In the genomic region with DNA sequence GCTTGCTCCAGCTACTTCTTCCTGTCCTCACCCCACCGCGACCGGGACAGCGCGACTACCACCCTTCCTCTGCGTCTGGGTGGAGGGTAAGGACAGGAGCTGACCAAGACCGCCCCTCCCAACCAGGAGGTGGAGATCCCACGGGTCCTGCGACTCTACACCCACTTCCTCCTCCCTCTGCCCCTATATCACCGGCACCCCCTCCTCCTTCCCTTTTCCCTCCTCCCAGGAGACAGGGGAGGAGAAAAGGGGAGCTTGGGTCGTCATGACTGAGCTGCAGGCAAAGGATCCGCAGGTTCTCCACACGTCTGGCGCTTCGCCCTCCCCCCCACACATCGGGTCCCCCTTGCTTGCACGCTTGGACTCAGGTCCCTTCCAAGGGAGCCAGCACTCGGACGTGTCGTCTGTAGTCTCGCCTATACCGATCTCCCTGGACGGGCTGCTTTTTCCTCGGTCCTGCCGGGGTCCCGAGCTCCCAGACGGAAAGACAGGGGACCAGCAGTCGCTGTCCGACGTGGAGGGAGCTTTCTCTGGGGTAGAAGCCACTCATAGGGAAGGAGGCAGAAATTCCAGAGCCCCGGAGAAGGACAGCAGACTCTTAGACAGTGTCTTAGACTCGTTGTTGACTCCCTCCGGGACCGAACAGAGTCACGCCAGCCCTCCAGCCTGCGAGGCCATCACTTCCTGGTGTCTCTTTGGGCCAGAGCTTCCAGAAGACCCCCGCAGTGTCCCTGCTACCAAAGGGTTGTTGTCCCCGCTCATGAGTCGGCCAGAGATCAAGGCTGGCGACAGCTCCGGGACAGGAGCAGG, we compare ENCODE assay signal across 8 mouse cellular contexts. TPM values are rescaled to one million over a fixed set of nuclear protein-coding genes. Genes with fewer than 3 reads are reported as not detected.
A peak's percentile ranks its signal among the peaks of the same experiment; 100 is the strongest.
DNase-seq lines count a peak whose midpoint lies in the region; ATAC-seq and TF ChIP-seq lines count a peak whose summit lies in the region.
"Had no signal": no experiment of that assay in that cellular context is flagged by ENCODE, and none has a peak within 500 bp of the region (broad histone marks: within the 10 kb centered on the region; RNA-seq: fewer than 3 reads in every experiment).

No protein-coding gene starts in this region.

- H3K9me3 ChIP-seq in ES-E14 (ENCODE audit: control insufficient read depth, insufficient read depth, low read depth, low read length), result no peaks in the 10 kb centered on the region
- no peaks in the 10 kb centered on the region for H3K9me3 ChIP-seq in intestine, embryonic 15.5 days
- H3K9me3 ChIP-seq in limb, embryonic 12.5 days, result no peaks in the 10 kb centered on the region
- no peaks in the 10 kb centered on the region for H3K9me3 ChIP-seq in midbrain, embryonic 10.5 days (replicated peaks)
- no peaks in the 10 kb centered on the region for H3K9me3 ChIP-seq in stomach, embryonic 15.5 days

- peak overlapping the region; percentile 69 to 73 for H3K4me3 ChIP-seq in ES-E14 (ENCODE audit: insufficient read depth in 1 of 2, low read depth in 1 of 2, low read length in 2 of 2, poor library complexity in 1 of 2, severe bottlenecking in 1 of 2)
- H3K4me3 ChIP-seq in embryonic fibroblast, embryonic 13.5 days (ENCODE audit: insufficient read depth, low read length), result 0 out of 2 replicates have a peak overlapping the region, but pooled peaks have one; percentile 13
- peak overlapping the region; percentile 49 for H3K4me3 ChIP-seq in intestine, embryonic 15.5 days (replicated peaks)
- H3K4me3 ChIP-seq in limb, embryonic 12.5 days (replicated peaks), result peak overlapping the region; percentile 61
- peak overlapping the region; percentile 73 for H3K4me3 ChIP-seq in midbrain, embryonic 10.5 days
- peak overlapping the region; percentile 53 for H3K4me3 ChIP-seq in stomach, embryonic 15.5 days (replicated peaks)
- H3K4me3 ChIP-seq: erythroblast, embryonic 14.5 days had no signal

- ATAC-seq in intestine, embryonic 15.5 days, result peak; percentile 60
- 0 out of 2 replicates have a peak, but pooled peaks have one; percentile 29 for ATAC-seq in limb, embryonic 12.5 days (ENCODE audit: insufficient number of reproducible peaks, insufficient read depth, low FRiP score, low TSS enrichment, low read depth)
- ATAC-seq in stomach, embryonic 15.5 days (ENCODE audit: insufficient read depth, low FRiP score, low read depth), result peak; percentile 33; the same call in 1 of the 2 replicates

- H3K36me3 ChIP-seq in ES-E14 (ENCODE audit: control insufficient read depth, insufficient read depth, low read length, poor library complexity, severe bottlenecking), result no peaks in the 10 kb centered on the region
- H3K36me3 ChIP-seq in intestine, embryonic 15.5 days, result no peaks in the 10 kb centered on the region
- H3K36me3 ChIP-seq in limb, embryonic 12.5 days, result no peaks in the 10 kb centered on the region
- H3K36me3 ChIP-seq in midbrain, embryonic 10.5 days, result no peaks in the 10 kb centered on the region
- no peaks in the 10 kb centered on the region for H3K36me3 ChIP-seq in stomach, embryonic 15.5 days

- TF ChIP-seq CTCF in embryonic fibroblast, embryonic 13.5 days (IDR thresholded peaks at IDR 0.05; ENCODE audit: borderline replicate concordance, insufficient read depth, low read length), result no peak

- peak overlapping the region; percentile 97 for H3K4me2 ChIP-seq in intestine, embryonic 15.5 days (replicated peaks)
- peak overlapping the region; percentile 92 for H3K4me2 ChIP-seq in limb, embryonic 12.5 days
- H3K4me2 ChIP-seq in stomach, embryonic 15.5 days, result peak overlapping the region; percentile 97

- DNase-seq in ES-E14 (ENCODE audit: low read depth, low spot score), result peak; percentile 25
- peak; percentile 6 to 16 for DNase-seq in adrenal gland, adult 18-20 months (ENCODE audit: low spot score in 2 of 2)
- DNase-seq in midbrain, embryonic 10.5 days (ENCODE audit: low spot score), result peak; percentile 57

- H3K4me1 ChIP-seq in ES-E14 (ENCODE audit: control insufficient read depth in 2 of 2, insufficient read depth in 2 of 2, low read length in 2 of 2, poor library complexity in 1 of 2), result peaks cover 2 to 7% of the 10 kb centered on the region in 2 experiments; a peak in 3 of 4 replicates
- H3K4me1 ChIP-seq in embryonic fibroblast, embryonic 13.5 days (ENCODE audit: control insufficient read depth, insufficient read depth, low read length), result no peaks in the 10 kb centered on the region
- H3K4me1 ChIP-seq in intestine, embryonic 15.5 days (replicated peaks), result peaks cover 19% of the 10 kb centered on the region
- H3K4me1 ChIP-seq in limb, embryonic 12.5 days (replicated peaks), result peaks cover 17% of the 10 kb centered on the region
- peaks cover 24% of the 10 kb centered on the region for H3K4me1 ChIP-seq in midbrain, embryonic 10.5 days
- peaks cover 21% of the 10 kb centered on the region for H3K4me1 ChIP-seq in stomach, embryonic 15.5 days

- WGBS in intestine, embryonic 15.5 days, result under 1% methylated on average over 41 of the region's 41 CpGs
- WGBS in limb, embryonic 12.5 days, result under 1% methylated on average over 40 of the region's 41 CpGs
- WGBS in midbrain, embryonic 10.5 days, result under 1% methylated on average over 41 of the region's 41 CpGs
- 2% methylated on average over 41 of the region's 41 CpGs for WGBS in stomach, embryonic 15.5 days

- in situ Hi-C loops in ES-E14 (cut with MboI; ENCODE audit: low sequenced_read_pairs in 2 of 2, unreplicated experiment in 2 of 2), result no loop called here

- peaks cover 26% of the 10 kb centered on the region for H3K27me3 ChIP-seq in intestine, embryonic 15.5 days (replicated peaks)
- H3K27me3 ChIP-seq in limb, embryonic 12.5 days, result peaks cover 59% of the 10 kb centered on the region
- peaks cover 56% of the 10 kb centered on the region for H3K27me3 ChIP-seq in midbrain, embryonic 10.5 days (ENCODE audit: low read depth, poor library complexity, severe bottlenecking)
- peaks cover 26% of the 10 kb centered on the region for H3K27me3 ChIP-seq in stomach, embryonic 15.5 days (replicated peaks)

- TF ChIP-seq POLR2A in embryonic fibroblast, embryonic 13.5 days (IDR thresholded peaks at IDR 0.05; ENCODE audit: low read depth, low read length), result no peak

- H3K27ac ChIP-seq in ES-E14 (ENCODE audit: insufficient read depth, low read depth, low read length, poor library complexity, severe bottlenecking), result no peak overlapping the region
- H3K27ac ChIP-seq in embryonic fibroblast, embryonic 13.5 days (ENCODE audit: insufficient read depth, low read length), result no peak overlapping the region
- no peak overlapping the region for H3K27ac ChIP-seq in intestine, embryonic 15.5 days
- no peak overlapping the region for H3K27ac ChIP-seq in limb, embryonic 12.5 days
- peak overlapping the region; percentile 67; the same call in 1 of the 2 replicates for H3K27ac ChIP-seq in midbrain, embryonic 10.5 days (replicated peaks)
- no peak overlapping the region for H3K27ac ChIP-seq in stomach, embryonic 15.5 days

- H3K9ac ChIP-seq in ES-E14 (ENCODE audit: insufficient read depth, low read depth, low read length, poor library complexity, severe bottlenecking), result peak overlapping the region; percentile 28; the same call in 1 of the 2 replicates
- peak overlapping the region; percentile 37; the same call in 1 of the 2 replicates for H3K9ac ChIP-seq in intestine, embryonic 15.5 days
- peak overlapping the region; percentile 52 for H3K9ac ChIP-seq in limb, embryonic 12.5 days (replicated peaks)
- H3K9ac ChIP-seq in stomach, embryonic 15.5 days, result no peak overlapping the region

TF ChIP-seq in ES-E14, 5 proteins besides CTCF, POLR2A, EP300 and RAD21:
- TF ChIP-seq MAFK (IDR thresholded peaks at IDR 0.05; ENCODE audit: insufficient read depth, low read depth, low read length) (no peak), HCFC1 (IDR thresholded peaks at IDR 0.05; ENCODE audit: borderline replicate concordance, insufficient read depth, low read length) (no peak), ZC3H11A (IDR thresholded peaks at IDR 0.05; ENCODE audit: borderline replicate concordance, low read depth, low read length) (no peak), CHD2 (IDR thresholded peaks at IDR 0.05; ENCODE audit: low read depth, low read length) (no peak), ZNF384 (IDR thresholded peaks at IDR 0.05; ENCODE audit: low read depth, low read length) (no peak)

RNA-seq across cellular contexts. Expression of a gene that starts 0.8 kb away (rescaled TPM):
- total RNA-seq in ES-E14 (2012; rRNA removed), result 0.27 and 0.48 TPM in 2 replicates
- under 1 TPM; 0.26 to 0.30 TPM for total RNA-seq in adrenal gland, adult 18-20 months (2021)
- 0.28 and 0.46 TPM in 2 replicates for polyA plus RNA-seq in embryonic fibroblast, embryonic 13.5 days (2011; ENCODE audit: insufficient read length, low read depth, missing spikeins)
- 0.18 and 0.19 TPM in 2 replicates for polyA plus RNA-seq in intestine, embryonic 15.5 days (2015; fragmentation: Nextera tagmentation; extraction: Ambion mirVana)
- 0.31 and 0.46 TPM in 2 replicates for polyA plus RNA-seq in limb, embryonic 12.5 days (2016; fragmentation: Nextera tagmentation; extraction: Ambion mirVana)
- polyA plus RNA-seq in midbrain, embryonic 10.5 days (2016; fragmentation: Nextera tagmentation; extraction: Ambion mirVana), result 0.04 and 0.07 TPM in 2 replicates
- polyA plus RNA-seq in stomach, embryonic 15.5 days (2015; fragmentation: Nextera tagmentation; extraction: Ambion mirVana), result 0.30 and 0.34 TPM in 2 replicates
- polyA plus RNA-seq: erythroblast, embryonic 14.5 days had no signal

Comparison
In these comparisons a context has a peak if more than half of its experiments do, and no peak if none do; other contexts are left out.
1. H3K4me3 ChIP-seq: peak in every context shown above with its lines; median percentile 73 in midbrain, embryonic 10.5 days; 71 in ES-E14; 61 in limb, embryonic 12.5 days; 53 in stomach, embryonic 15.5 days; 49 in intestine, embryonic 15.5 days; 13 in embryonic fibroblast, embryonic 13.5 days.